Mouse (Mus musculus) liver, adult 2 months (tissue): ENCODE results near the gene Tox2. TPM values are rescaled to one million over a fixed set of nuclear protein-coding genes. Genes with fewer than 3 reads are reported as not detected.
A peak's percentile ranks its signal among the peaks of the same experiment; 100 is the strongest.

Experiments
- DNase-seq: peaks from one replicate; pipeline ENCODE4 v3.0.0-alpha.2; 2011; ENCODE audit warnings: low read depth, low spot score; ENCODE audit errors: extremely low read depth
- H3K27ac ChIP-seq: fragments of 200-500 bp; replicated peaks from 2 replicates; pipeline ENCODE4 v1.5.1; 2012; ENCODE audit warnings: low read depth, mild to moderate bottlenecking, control low read depth, inconsistent platforms, low read length; ENCODE audit not compliant: insufficient read depth
- H3K27me3 ChIP-seq: fragments of 200-500 bp; 2 replicates; pipeline ENCODE4 v1.6.1; 2012; ENCODE audit warnings: mild to moderate bottlenecking, moderate library complexity, low read length, inconsistent platforms; ENCODE audit not compliant: control insufficient read depth, insufficient read depth
- H3K36me3 ChIP-seq: fragments of 200-500 bp; 2 replicates; pipeline ENCODE4 v1.6.1; 2012; ENCODE audit warnings: low read length, inconsistent platforms; ENCODE audit not compliant: control insufficient read depth, insufficient read depth
- H3K4me1 ChIP-seq: fragments of 200-500 bp; 2 replicates; pipeline ENCODE4 v1.6.1; 2011; ENCODE audit warnings: low read length; ENCODE audit not compliant: control insufficient read depth, insufficient read depth
- H3K4me3 ChIP-seq: fragments of 200-500 bp; 2 replicates; pipeline ENCODE4 v1.5.1; 2011; ENCODE audit warnings: low read depth, mild to moderate bottlenecking, control low read depth, low read length, moderate library complexity; ENCODE audit not compliant: insufficient read depth
- H3K79me2 ChIP-seq: fragments of 200-500 bp; 2 replicates; pipeline ENCODE4 v1.6.1; 2012; ENCODE audit warnings: inconsistent platforms, mild to moderate bottlenecking, low read length, moderate library complexity; ENCODE audit not compliant: control insufficient read depth, insufficient read depth
- H3K9ac ChIP-seq: fragments of 200-500 bp; 2 replicates; pipeline ENCODE4 v1.6.1; 2012; ENCODE audit warnings: low read depth, mild to moderate bottlenecking, control low read depth, inconsistent platforms, low read length
- CTCF ChIP-seq: fragments of 200-500 bp; IDR thresholded peaks from 2 replicates; pipeline ENCODE4 v1.5.1; 2011; ENCODE audit warnings: low read depth, low read length, control low read depth
- POLR2A ChIP-seq: fragments of 200-500 bp; IDR thresholded peaks from 2 replicates; pipeline ENCODE4 v1.6.1; 2011; ENCODE audit warnings: low read length, control low read depth; ENCODE audit not compliant: insufficient read depth; ENCODE audit errors: extremely low read depth
- WGBS: fragments of 180-500 bp; shearing (Covaris S2); methylation state at CpG from one replicate; pipeline ENCODE4 v1.1.7; 2018; 5-methylcytosine and 5-hydroxymethylcytosine counted together
- polyA plus RNA-seq: library from polyadenylated mRNA; depleted of rRNA; stranded (reverse); fragments of >200 nt; gene quantifications from 2 replicates; pipeline ENCODE4 v1.2.3, GENCODE M21; 2012
- total RNA-seq: library from RNA; depleted of rRNA; stranded (reverse); fragments of >200 nt; gene quantifications from 2 replicates; pipeline ENCODE4 v1.2.3, GENCODE M21; 2014

Gene Tox2
- total and polyA plus RNA-seq, 2 experiments: 0.09 to 0.27 TPM

- 93% methylated on average over 2 of the region's 2 CpGs for WGBS
These were observed 49.7 kb downstream of the Tox2 start for GRCm38 (mm10) chr2:163252645-163253044.

GRCm38 (mm10) chr2:163253248-163254099 lies 50.5 kb downstream of the Tox2 start:
- DNase-seq: no peak
- TF ChIP-seq POLR2A (no peak), CTCF (no peak)

More at GRCm38 (mm10) chr2:163252645-163253044, 49.7 kb downstream of the Tox2 start:
- H3K79me2 ChIP-seq: no peaks in the 10 kb centered on the region
- H3K4me1 ChIP-seq: no peaks in the 10 kb centered on the region
- H3K36me3 ChIP-seq: no peaks in the 10 kb centered on the region
- no peaks in the 10 kb centered on the region for H3K27me3 ChIP-seq
- TF ChIP-seq POLR2A (no peak), CTCF (no peak)
- no peak overlapping the region for H3K27ac ChIP-seq
- no peak overlapping the region for H3K4me3 ChIP-seq
- no peak overlapping the region for H3K9ac ChIP-seq
- DNase-seq: peak; percentile 5

GRCm38 (mm10) chr2:163254228-163254627 lies 51.3 kb downstream of the Tox2 start:
- no peaks in the 10 kb centered on the region for H3K79me2 ChIP-seq
- H3K27me3 ChIP-seq: no peaks in the 10 kb centered on the region
- H3K9ac ChIP-seq: no peak overlapping the region
- WGBS: 89% methylated on average over 6 of the region's 6 CpGs
- no peak for DNase-seq
- H3K4me3 ChIP-seq: no peak overlapping the region
- H3K27ac ChIP-seq: no peak overlapping the region
- H3K36me3 ChIP-seq: no peaks in the 10 kb centered on the region
- TF ChIP-seq POLR2A: no peak
- TF ChIP-seq CTCF: no peak
- no peaks in the 10 kb centered on the region for H3K4me1 ChIP-seq

More at GRCm38 (mm10) chr2:163253248-163254099, 50.5 kb downstream of the Tox2 start:
- no peak overlapping the region for H3K9ac ChIP-seq
- 64% methylated on average over 22 of the region's 22 CpGs for WGBS
- no peaks in the 10 kb centered on the region for H3K27me3 ChIP-seq
- H3K27ac ChIP-seq: no peak overlapping the region
- no peaks in the 10 kb centered on the region for H3K4me1 ChIP-seq
- H3K36me3 ChIP-seq: no peaks in the 10 kb centered on the region
- H3K79me2 ChIP-seq: no peaks in the 10 kb centered on the region
- no peak overlapping the region for H3K4me3 ChIP-seq

GRCm38 (mm10) chr2:163256765-163257164 lies 53.8 kb downstream of the Tox2 start:
- DNase-seq: no peak
- TF ChIP-seq POLR2A: no peak
- no peak for TF ChIP-seq CTCF
- Histone ChIP-seq H3K79me2 (no peaks in the 10 kb centered on the region), H3K27me3 (no peaks in the 10 kb centered on the region), H3K36me3 (no peaks in the 10 kb centered on the region), H3K27ac (no peak overlapping the region), H3K9ac (no peak overlapping the region), H3K4me1 (no peaks in the 10 kb centered on the region), H3K4me3 (no peak overlapping the region)
- WGBS: 79% methylated on average over 1 of the region's 1 CpGs

- H3K27me3 ChIP-seq: no peaks in the 10 kb centered on the region
- H3K4me1 ChIP-seq: no peaks in the 10 kb centered on the region
- H3K36me3 ChIP-seq: no peaks in the 10 kb centered on the region
- no peak overlapping the region for H3K4me3 ChIP-seq
- H3K9ac ChIP-seq: no peak overlapping the region
- 84% methylated on average over 6 of the region's 6 CpGs for WGBS
- TF ChIP-seq CTCF: no peak
- no peak for TF ChIP-seq POLR2A
- no peak overlapping the region for H3K27ac ChIP-seq
- no peak for DNase-seq
- H3K79me2 ChIP-seq: no peaks in the 10 kb centered on the region
These were observed 58.6 kb downstream of the Tox2 start for GRCm38 (mm10) chr2:163261362-163262054.
